Mouse (Mus musculus): ENCODE measurements at regions not wholly inside any gene's neighbourhood (a gene's known extent, or its start where the extent isn't known, plus 50 kb on each side); places are given as distances from the start of the nearest gene placed in this dataset.

DNA sequence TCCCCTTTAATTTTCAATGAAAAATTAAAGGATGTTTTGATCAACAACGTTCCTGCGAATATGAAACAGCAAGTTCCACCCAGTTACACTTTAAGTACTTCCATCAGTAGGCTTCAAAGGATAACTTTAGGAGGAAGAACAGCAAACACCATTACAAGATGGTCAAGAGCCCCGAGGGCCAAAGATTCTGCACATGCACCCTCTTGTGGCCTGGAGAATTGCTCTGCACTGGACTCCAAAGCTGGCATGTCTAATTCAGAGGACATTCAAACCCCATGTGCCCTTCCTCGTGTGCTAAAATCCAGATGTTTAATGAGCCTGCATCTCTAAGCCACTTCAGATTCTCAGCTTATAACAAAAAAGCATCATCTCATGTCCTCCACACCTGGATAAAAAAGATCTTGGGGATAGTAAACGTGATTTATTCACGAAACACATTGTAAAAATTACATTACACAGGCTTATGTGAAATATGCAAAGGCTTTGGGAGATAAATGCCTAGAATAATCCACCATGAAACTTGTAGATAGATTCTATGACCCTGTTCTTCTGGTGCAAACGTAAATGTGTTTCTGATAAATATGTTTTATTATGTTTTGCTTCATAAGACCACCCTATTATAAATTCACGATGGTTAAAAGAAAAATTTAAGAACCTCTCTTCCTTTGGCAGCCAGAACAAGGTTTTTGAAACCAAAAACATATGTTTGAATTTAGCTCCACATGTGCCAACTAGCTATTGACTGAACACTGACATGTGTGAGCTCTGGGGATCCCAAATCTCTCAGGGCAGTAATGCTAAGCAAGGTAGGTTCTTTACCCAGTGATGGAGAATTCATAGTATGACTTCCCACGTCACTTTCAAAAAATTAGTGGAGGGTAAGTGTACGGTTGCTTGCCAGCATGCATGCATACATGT, 100.6 kb upstream of the Rfx3 start:
- peak; percentile 16 for DNase-seq (ENCODE audit: low read depth, low spot score)

DNA sequence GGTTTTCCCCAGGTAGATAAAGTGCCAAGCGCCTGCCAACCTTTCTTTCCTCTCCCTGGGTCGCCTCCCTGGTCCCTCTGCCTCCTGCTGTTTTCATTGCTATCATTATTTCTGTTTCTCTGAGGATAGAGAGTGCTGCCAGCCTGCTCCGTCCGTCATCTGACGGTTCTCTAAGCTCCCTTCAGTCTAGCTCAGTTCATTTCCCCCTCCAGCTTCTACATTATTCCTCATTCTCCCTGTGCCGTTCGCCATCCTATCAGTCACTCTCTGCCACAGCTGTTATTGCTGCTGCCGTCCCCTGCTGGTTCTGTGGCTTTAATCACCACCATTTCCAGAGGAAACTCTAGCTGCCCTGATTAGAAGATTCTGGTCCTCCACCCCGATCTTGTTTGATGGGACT, 84.7 kb upstream of the Rfx3 start:
- no peak for DNase-seq (ENCODE audit: low read depth, low spot score)

- no peak for DNase-seq (ENCODE audit: low read depth, low spot score)
These were observed 81.3 kb upstream of the Rfx3 start for GRCm38 (mm10) chr19:28092252-28092651.

DNA sequence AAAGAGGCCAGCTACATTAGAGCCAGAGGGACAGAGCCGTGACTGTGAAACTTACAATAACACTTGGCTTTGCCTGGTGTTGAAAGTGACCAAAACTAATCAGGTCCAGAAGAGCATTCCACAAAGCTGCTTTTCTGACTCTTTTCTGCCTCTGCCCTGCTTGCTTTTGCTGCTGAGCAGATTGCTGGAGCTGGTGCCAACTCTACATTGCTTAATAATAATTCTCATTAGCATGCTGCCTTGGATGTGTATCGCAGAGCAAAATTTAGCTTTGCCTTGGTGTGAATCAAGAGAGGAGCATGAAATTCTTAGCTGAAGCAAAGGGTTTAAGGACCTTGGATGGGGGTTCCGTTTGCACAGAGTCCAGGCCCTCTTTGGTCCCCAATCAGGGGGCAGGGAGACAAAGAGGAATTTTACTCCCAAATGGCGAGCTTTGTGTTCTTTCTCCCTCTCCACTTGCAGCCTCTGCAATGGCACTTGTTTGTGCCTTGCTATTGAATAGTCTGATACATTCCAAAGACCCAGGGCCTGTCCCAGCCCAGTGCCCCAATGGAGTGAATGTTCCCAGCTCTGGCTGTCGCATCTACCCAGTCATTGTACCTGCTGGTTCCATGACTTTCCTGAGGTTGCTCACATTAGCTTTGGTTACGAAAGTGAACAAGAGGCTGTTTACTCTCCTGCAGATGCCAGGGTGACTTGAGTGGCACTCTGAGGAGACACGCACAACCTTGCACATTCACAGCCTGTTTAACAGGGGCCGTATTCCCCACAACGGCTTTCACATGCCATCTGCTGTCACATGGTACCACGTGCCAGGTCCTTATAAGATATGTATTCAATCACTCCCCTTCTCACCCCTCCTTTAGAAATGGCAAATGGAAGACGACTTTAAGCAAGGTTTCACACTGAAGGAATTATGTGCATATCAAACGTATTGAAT, 76.9 kb upstream of the Rfx3 start:
- DNase-seq (ENCODE audit: low read depth, low spot score), result no peak

- no peak for DNase-seq (ENCODE audit: low read depth, low spot score)
These were observed 59.4 kb upstream of the Rfx3 start for GRCm38 (mm10) chr19:28070386-28070785.

Data from embryo, embryonic 11.5 days (tissue).